Mouse (Mus musculus) gastrocnemius, adult 2 months (tissue): Measurements from ENCODE around the gene Ndufa7. TPM values are rescaled to one million over a fixed set of nuclear protein-coding genes. Genes with fewer than 3 reads are reported as not detected.
"Not testable (repeated sequence)": the region's sequence is repeated elsewhere in the genome, so short reads cannot be mapped to it uniquely, and the experiment has no call there.

Source experiments
- DNase-seq: peaks from one replicate; pipeline ENCODE4 v3.0.0; 2022
- H3K27ac ChIP-seq: fragments of 200-600 bp; 2 replicates; pipeline ENCODE4 v1.8.1; 2022; ENCODE audit warnings: mild to moderate bottlenecking
- H3K4me3 ChIP-seq: fragments of 200-600 bp; 2 replicates; pipeline ENCODE4 v1.8.1; 2022; ENCODE audit warnings: mild to moderate bottlenecking, moderate library complexity
- CTCF ChIP-seq: fragments of 200-600 bp; IDR thresholded peaks from 2 replicates; pipeline ENCODE4 v1.8.1; 2022; ENCODE audit warnings: antibody characterized with exemption, mild to moderate bottlenecking, moderate library complexity
- intact Hi-C: fragments of 180-260 bp; cut with DNase I; formaldehyde crosslinking; loops from one replicate; pipeline ENCODE4 v1.15.1; 2025
- total RNA-seq, 2 experiments: library from RNA; stranded (reverse); gene quantifications; 2 replicates each; pipeline ENCODE4 v1.2.3; 2021

Ndufa7 gene
- total RNA-seq, 2 experiments from 2014 or later: 351 to 407 TPM

DNA sequence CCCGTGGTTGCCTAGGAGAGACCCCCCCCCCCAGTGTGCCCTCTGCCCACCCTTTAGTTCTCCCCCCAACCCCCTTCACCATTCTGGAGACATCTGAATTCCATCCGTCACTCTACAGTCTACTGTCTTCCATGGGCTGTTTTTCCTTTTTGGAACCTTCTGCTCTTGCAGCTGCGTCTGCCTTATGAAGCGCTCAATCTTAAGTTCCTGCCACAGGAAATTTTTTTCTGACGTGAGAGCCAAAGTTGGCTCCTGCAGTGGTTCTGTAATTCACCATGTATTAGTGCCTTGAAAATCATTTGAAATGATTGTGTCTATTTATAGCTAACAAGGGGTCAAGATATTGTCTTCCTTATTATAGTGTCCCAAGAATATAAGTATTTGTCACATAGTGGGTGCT is 7.8 kb upstream of the Ndufa7 start:
- peak overlapping the region; percentile 97 for H3K27ac ChIP-seq
- DNase-seq: no peak

GRCm38 (mm10) chr17:33817184-33817968 is 7.0 kb upstream of the Ndufa7 start:
- no peak for TF ChIP-seq CTCF

More for the DNA sequence above, 7.8 kb upstream of the Ndufa7 start:
- intact Hi-C loops: no loop called here
- no peak for TF ChIP-seq CTCF
- peak overlapping the region; percentile 76 for H3K4me3 ChIP-seq

GRCm38 (mm10) chr17:33817969-33818643 is 6.3 kb upstream of the Ndufa7 start:
- Histone ChIP-seq H3K4me3 (peak overlapping the region; percentile 76), H3K27ac (peak overlapping the region; percentile 97)
- intact Hi-C loops: no loop called here
- no peak for TF ChIP-seq CTCF
- DNase-seq: no peak

More at GRCm38 (mm10) chr17:33817184-33817968, 7.0 kb upstream of the Ndufa7 start:
- intact Hi-C loops: no loop called here
- peak; percentile 94 for DNase-seq
- Histone ChIP-seq H3K27ac (peak overlapping the region; percentile 97), H3K4me3 (peak overlapping the region; percentile 76)

- peak overlapping the region; percentile 90 for H3K4me3 ChIP-seq
- intact Hi-C loops: loop anchor here (10.0 kb wide), 2 partner anchors 278 to 468 kb away; partner anchors contain the start of gene Zfp81
- DNase-seq: no peak
- TF ChIP-seq CTCF: peak; percentile 31; the same call in 1 of the 2 replicates
- H3K27ac ChIP-seq: no peak overlapping the region
These were observed 1.9 kb upstream of the Ndufa7 start for GRCm38 (mm10) chr17:33822436-33822959.

DNA sequence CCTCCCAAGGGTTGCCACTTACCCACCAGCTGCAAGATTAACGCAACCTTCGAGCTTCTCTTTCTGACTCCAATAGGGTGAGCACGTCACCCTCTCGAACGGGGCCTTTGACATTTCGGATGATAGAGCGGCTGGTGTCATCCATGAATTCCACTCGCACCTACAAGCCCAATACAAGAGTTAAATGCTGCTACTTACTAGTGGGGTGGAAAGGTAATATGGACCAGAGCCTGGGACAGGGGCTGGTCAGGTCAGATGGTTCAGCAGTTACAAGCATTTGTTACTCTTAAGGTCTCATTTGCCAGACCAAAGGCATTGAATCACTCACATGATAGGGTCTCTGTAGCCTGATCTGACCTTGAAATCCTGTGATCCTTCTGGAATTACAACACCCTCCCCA is 1.2 kb upstream of the Ndufa7 start:
- intact Hi-C loops: loop anchor here (10.0 kb wide), 2 partner anchors 278 to 468 kb away; partner anchors contain the start of gene Zfp81
- DNase-seq: not testable (repeated sequence)
- Histone ChIP-seq H3K27ac (peak overlapping the region; percentile 97), H3K4me3 (peak overlapping the region; percentile 90)

DNA sequence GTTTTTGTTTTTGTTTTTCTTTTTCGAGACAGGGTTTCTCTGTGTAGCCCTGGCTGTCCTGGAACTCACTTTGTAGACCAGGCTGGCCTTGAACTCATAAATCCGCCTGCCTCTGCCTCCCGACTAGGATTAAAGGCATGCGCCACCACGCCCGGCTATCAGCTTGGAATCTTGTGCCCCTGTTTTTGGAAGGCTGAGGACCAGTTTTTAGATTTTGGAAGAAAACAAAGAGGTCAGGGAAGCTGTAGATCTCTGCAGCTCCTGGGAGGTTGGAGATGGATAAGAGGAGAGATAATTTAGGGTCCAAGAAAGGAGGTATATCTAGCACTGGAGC is 592 bp downstream of the Ndufa7 start:
- intact Hi-C loops: loop anchor here (5.0 to 10.0 kb wide), 3 partner anchors 143 to 470 kb away; partner anchors contain the start of gene Zfp81
- peak overlapping the region; percentile 97 for H3K27ac ChIP-seq
- H3K4me3 ChIP-seq: peak overlapping the region; percentile 90
- not testable (repeated sequence) for DNase-seq

GRCm38 (mm10) chr17:33825462-33825861 is 1.1 kb downstream of the Ndufa7 start:
- intact Hi-C loops: loop anchor here (5.0 to 10.0 kb wide), 3 partner anchors 143 to 471 kb away; partner anchors contain the start of gene Zfp81
- peak overlapping the region; percentile 90 for H3K4me3 ChIP-seq
- peak overlapping the region; percentile 97; the same call in 1 of the 2 replicates for H3K27ac ChIP-seq
- no peak for TF ChIP-seq CTCF
- DNase-seq: no peak

GRCm38 (mm10) chr17:33826850-33827249 is 2.5 kb downstream of the Ndufa7 start:
- intact Hi-C loops: loop anchor here (2.0 to 10.0 kb wide), 4 partner anchors 145 to 472 kb away; partner anchors contain the start of gene Zfp81
- Histone ChIP-seq H3K4me3 (no peak overlapping the region), H3K27ac (peak overlapping the region; percentile 44; the same call in 1 of the 2 replicates)
- peak; percentile 78 for DNase-seq
- TF ChIP-seq CTCF: peak; percentile 92

DNA sequence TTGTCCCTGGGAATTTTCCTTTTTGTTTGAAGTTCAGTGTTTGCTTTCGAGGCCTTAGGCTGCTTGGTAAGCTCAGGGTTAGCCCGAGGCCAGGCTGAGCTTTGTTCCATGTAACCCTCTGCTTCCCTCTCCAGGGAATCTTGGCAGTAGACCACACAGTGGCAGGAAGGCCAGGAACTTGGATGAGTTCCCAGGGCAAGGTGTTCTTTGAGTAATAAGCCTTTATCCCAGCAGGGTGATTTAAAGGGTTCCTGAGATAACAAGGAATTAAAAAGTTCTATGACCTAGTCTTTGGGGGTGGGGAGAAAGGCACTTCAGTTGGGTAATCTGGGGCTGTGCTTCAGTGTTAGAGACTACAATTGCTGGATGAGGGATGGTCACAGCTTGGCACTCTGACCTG is 4.5 kb downstream of the Ndufa7 start:
- intact Hi-C loops: loop anchor here (5.0 to 10.0 kb wide), 3 partner anchors 147 to 474 kb away; partner anchors contain the start of gene Zfp81
- no peak for TF ChIP-seq CTCF
- DNase-seq: peak; percentile 56
- H3K27ac ChIP-seq: peak overlapping the region; percentile 68
- no peak overlapping the region; the same call in 1 of the 2 replicates for H3K4me3 ChIP-seq

GRCm38 (mm10) chr17:33829561-33829960 is 5.2 kb downstream of the Ndufa7 start:
- DNase-seq: no peak
- intact Hi-C loops: loop anchor here (5.0 to 10.0 kb wide), 3 partner anchors 147 to 475 kb away; partner anchors contain the start of gene Zfp81
- no peak for TF ChIP-seq CTCF
- peak overlapping the region; percentile 22; the same call in 1 of the 2 replicates for H3K4me3 ChIP-seq
- peak overlapping the region; percentile 68 for H3K27ac ChIP-seq

DNA sequence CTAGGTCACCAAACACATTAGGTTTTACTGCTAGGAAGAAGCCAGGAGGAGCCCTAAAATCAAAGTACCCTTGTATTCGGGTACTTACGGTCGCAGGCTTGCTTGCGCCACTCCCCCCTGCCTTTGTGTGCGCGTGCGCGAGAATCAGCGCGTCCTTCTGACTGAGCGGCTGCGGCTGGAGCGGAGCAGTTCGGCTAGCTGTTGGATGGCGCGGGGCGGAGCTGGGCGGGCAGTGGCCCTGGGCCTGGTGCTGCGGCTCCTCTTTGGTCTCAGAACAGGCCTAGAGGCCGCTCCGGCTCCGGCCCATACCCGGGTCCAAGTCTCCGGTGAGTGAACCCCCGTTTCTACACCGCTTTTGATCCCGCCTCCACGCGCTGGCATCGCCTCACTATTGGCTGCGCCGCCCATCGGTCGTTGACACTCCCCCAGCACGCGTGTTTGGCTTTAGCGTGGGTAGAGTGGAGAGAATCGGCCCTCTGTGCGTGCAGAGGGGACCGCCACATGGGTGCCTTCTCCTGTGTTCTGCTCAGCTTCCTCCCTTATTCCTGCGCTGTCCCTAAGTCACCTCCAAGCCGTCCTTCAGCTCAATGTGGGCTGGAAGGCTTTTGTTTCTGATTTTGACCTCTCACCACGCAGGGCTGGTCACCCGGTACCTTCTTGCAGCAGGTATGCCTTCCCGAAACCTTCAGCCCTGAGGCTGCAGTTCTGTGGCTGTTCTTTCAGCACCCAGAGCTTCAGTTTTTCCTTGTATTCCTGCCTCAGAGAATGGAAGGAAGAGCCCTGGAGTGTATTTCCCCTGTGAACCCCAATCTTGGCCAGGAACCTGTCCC is 18.8 kb downstream of the Ndufa7 start, which contains the start of gene Cd320:
TSS of gene Cd320 (plus strand) at position 126 of the 830 bp plus-strand sequence.
- no peak for TF ChIP-seq CTCF
- Histone ChIP-seq H3K27ac (peak within 1 kb of the TSS; percentile 91), H3K4me3 (peak within 1 kb of the TSS; percentile 84)
- peak; percentile 95 for DNase-seq
- intact Hi-C loops: no loop called here
